Mouse (Mus musculus) spleen, adult 12 weeks (tissue): ENCODE measurements around the gene Rab39b.

Source experiments
- DNase-seq: peaks from one replicate; pipeline ENCODE4 v3.0.0; 2022; ENCODE audit warnings: low spot score

Rab39b gene

GRCm38 (mm10) chrX:75577582-75578324, at the start of gene Rab39b:
Gene Rab39b (minus strand): TSS chrX:75578231.
- DNase-seq = no peak

GRCm38 (mm10) chrX:75578539-75578938, 508 bp upstream of the Rab39b start:
- no peak for DNase-seq
